Mouse (Mus musculus): ENCODE results near the gene Zfp652.

- no peak for TF ChIP-seq CTCF (IDR thresholded peaks at IDR 0.05; ENCODE audit: extremely low read depth, insufficient read depth, insufficient read length, insufficient replicate concordance)
- no peak for TF ChIP-seq POLR2A (IDR thresholded peaks at IDR 0.05; ENCODE audit: low read depth, low read length)
Measured at GRCm38 (mm10) chr11:95667177-95667576, 45.3 kb upstream of the Zfp652 start.
